Mouse (Mus musculus) limb, embryonic 12.5 days (tissue): Measurements from ENCODE around the gene Slco3a1. TPM values are rescaled to one million over a fixed set of nuclear protein-coding genes. Genes with fewer than 3 reads are reported as not detected.

Experiments used
- ATAC-seq: fragments of 200-750 bp; cut with Nextera tagmentation; 2 replicates; pipeline ENCODE4 v1.8.0; 2017; ENCODE audit warnings: low read depth, moderate TSS enrichment; ENCODE audit not compliant: insufficient number of reproducible peaks, insufficient read depth, low FRiP score, low TSS enrichment
- H3K27ac ChIP-seq: fragments of 300-500 bp; sonication (generic); 2 replicates; pipeline ENCODE4 v1.5.1; 2016; ENCODE audit warnings: mild to moderate bottlenecking, moderate library complexity
- H3K27me3 ChIP-seq: fragments of 300-500 bp; sonication (generic); 2 replicates; pipeline ENCODE4 v1.6.1; 2016; ENCODE audit warnings: mild to moderate bottlenecking, moderate library complexity
- H3K36me3 ChIP-seq: fragments of 300-500 bp; sonication (generic); 2 replicates; pipeline ENCODE4 v1.6.1; 2016; ENCODE audit warnings: mild to moderate bottlenecking, moderate library complexity
- H3K4me1 ChIP-seq: fragments of 300-500 bp; sonication (generic); replicated peaks from 2 replicates; pipeline ENCODE4 v1.6.1; 2016
- H3K4me2 ChIP-seq: fragments of 300-500 bp; sonication (generic); 2 replicates; pipeline ENCODE4 v1.6.1; 2016; ENCODE audit warnings: mild to moderate bottlenecking, moderate library complexity
- H3K4me3 ChIP-seq: fragments of 300-500 bp; sonication (generic); replicated peaks from 2 replicates; pipeline ENCODE4 v1.5.1; 2016; ENCODE audit warnings: mild to moderate bottlenecking
- H3K9ac ChIP-seq: fragments of 300-500 bp; sonication (generic); replicated peaks from 2 replicates; pipeline ENCODE4 v1.6.1; 2016; ENCODE audit warnings: mild to moderate bottlenecking, moderate library complexity
- H3K9me3 ChIP-seq: fragments of 300-500 bp; sonication (generic); 2 replicates; pipeline ENCODE4 v1.6.1; 2016; ENCODE audit warnings: mild to moderate bottlenecking, moderate library complexity
- WGBS: fragments of 180-500 bp; shearing (Covaris S2); methylation state at CpG from one replicate; pipeline ENCODE4 v1.1.7; 2016; 5-methylcytosine and 5-hydroxymethylcytosine counted together
- microRNA-seq: library from miRNA; unstranded; fragments of <30 nt; microRNA quantifications from one replicate; pipeline ENCODE4, GENCODE M21; 2017
- polyA plus RNA-seq: library from polyadenylated mRNA; unstranded; fragments of >200 nt; fragmentation: Nextera tagmentation; extraction: Ambion mirVana; gene quantifications from 2 replicates; pipeline ENCODE4 v1.2.1, GENCODE M21; 2016

The Slco3a1 gene
- polyA plus RNA-seq, 1 experiment from 2014 or later = 8.2 TPM

- H3K36me3 ChIP-seq = no peaks in the 10 kb centered on the region
- no peak overlapping the region for H3K4me3 ChIP-seq
- no peaks in the 10 kb centered on the region for H3K27me3 ChIP-seq
- no peak overlapping the region for H3K27ac ChIP-seq
- H3K4me2 ChIP-seq = no peak overlapping the region
- no peaks in the 10 kb centered on the region for H3K4me1 ChIP-seq
- ATAC-seq = no peak
- no peak overlapping the region for H3K9ac ChIP-seq
- 85% methylated on average over 1 of the region's 1 CpGs for WGBS
- H3K9me3 ChIP-seq = no peaks in the 10 kb centered on the region
Measured at GRCm38 (mm10) chr7:74270089-74270394, 284.5 kb downstream of the Slco3a1 start.

- H3K27ac ChIP-seq = no peak overlapping the region
- no peak overlapping the region for H3K4me2 ChIP-seq
- H3K27me3 ChIP-seq = no peaks in the 10 kb centered on the region
- WGBS = 84% methylated on average over 11 of the region's 11 CpGs
- no peaks in the 10 kb centered on the region for H3K36me3 ChIP-seq
- no peak overlapping the region for H3K4me3 ChIP-seq
- H3K4me1 ChIP-seq = no peaks in the 10 kb centered on the region
- ATAC-seq = no peak
- H3K9ac ChIP-seq = no peak overlapping the region
- no peaks in the 10 kb centered on the region for H3K9me3 ChIP-seq
Measured at GRCm38 (mm10) chr7:74269283-74270088, 285.1 kb downstream of the Slco3a1 start.

DNA sequence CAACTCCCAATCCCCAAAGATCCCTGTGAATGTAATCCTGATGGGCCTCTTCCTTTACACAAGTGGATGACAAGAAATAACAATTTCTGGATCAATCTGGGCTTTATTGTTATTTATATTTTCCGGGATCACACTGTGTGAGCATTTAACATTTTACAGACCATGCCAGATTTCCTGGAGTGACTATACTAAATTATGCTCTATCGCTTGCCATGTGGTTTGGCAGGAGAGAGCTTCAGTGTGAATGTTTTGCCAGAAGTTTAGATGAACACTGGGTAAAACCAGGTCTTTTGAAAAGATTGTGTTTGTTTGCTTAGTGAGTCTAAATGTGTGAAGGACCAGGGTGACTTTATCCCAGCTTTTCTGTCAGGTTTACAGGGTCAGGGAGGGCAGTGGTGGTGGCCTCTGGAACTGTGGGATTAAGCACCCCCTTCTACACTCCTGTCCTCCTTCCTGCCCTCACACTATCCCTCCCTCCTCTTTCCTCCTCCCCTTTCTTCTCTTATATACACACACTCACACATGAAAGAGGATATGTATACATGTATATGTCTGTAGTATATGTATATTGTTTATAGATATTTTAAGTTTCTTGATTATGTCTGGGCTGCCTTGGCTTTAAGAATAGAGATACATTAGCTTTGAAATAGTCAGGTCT is 287.9 kb downstream of the Slco3a1 start:
- WGBS = 91% methylated on average over 2 of the region's 2 CpGs
- Histone ChIP-seq H3K9ac (no peak overlapping the region), H3K4me2 (no peak overlapping the region), H3K9me3 (no peaks in the 10 kb centered on the region), H3K27me3 (no peaks in the 10 kb centered on the region), H3K4me1 (no peaks in the 10 kb centered on the region), H3K36me3 (no peaks in the 10 kb centered on the region), H3K27ac (no peak overlapping the region), H3K4me3 (no peak overlapping the region)
- no peak for ATAC-seq

DNA sequence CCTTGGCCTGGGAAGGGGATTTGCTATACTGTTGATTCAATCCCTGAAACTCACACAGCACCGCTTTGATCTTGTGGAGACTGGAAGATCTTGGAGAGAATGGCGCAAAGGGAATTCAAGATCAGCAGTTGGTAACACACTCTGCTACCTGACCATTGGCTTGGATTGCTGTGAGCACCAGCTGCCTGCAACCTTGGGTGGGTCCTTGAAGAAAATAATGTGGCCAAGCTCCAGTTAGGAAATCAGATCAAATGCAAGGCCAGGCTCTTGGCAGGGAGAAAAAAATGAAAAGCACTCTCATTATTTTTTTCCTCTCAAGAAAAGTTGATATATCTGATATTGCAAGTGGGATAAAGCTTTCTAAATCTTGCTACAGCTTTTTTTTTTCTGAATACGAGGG is 298.3 kb downstream of the Slco3a1 start:
- H3K27me3 ChIP-seq = no peaks in the 10 kb centered on the region
- H3K9me3 ChIP-seq = no peaks in the 10 kb centered on the region
- H3K36me3 ChIP-seq = no peaks in the 10 kb centered on the region
- H3K4me3 ChIP-seq = no peak overlapping the region
- H3K4me1 ChIP-seq = no peaks in the 10 kb centered on the region
- WGBS = 89% methylated on average over 3 of the region's 3 CpGs
- no peak overlapping the region for H3K27ac ChIP-seq
- H3K4me2 ChIP-seq = no peak overlapping the region
- ATAC-seq = no peak
- no peak overlapping the region for H3K9ac ChIP-seq

DNA sequence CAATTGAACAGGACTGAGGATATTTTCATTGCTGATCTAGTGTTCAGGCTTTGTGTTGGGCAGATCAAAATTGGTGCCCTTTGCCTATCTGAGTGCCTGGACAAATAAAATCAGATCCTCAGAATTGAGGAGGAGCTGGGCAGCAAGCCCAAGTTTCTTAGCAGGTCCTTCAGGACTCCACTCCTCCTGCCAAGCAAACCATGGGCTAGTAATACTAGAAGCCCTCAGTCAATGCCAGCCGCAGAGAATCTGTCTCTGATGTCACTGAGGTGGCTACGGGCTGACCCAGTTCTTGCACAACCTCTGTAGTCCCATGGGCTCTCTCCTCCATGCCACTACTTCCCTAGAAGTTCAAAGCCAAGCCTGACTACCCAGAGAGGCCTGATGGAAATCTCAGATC is 302.5 kb downstream of the Slco3a1 start:
- H3K9ac ChIP-seq = no peak overlapping the region
- H3K9me3 ChIP-seq = no peaks in the 10 kb centered on the region
- H3K4me3 ChIP-seq = no peak overlapping the region
- H3K27ac ChIP-seq = no peak overlapping the region
- no peaks in the 10 kb centered on the region for H3K36me3 ChIP-seq
- WGBS = 88% methylated on average over 2 of the region's 2 CpGs
- no peaks in the 10 kb centered on the region for H3K4me1 ChIP-seq
- no peak for ATAC-seq
- H3K27me3 ChIP-seq = no peaks in the 10 kb centered on the region
- no peak overlapping the region for H3K4me2 ChIP-seq

DNA sequence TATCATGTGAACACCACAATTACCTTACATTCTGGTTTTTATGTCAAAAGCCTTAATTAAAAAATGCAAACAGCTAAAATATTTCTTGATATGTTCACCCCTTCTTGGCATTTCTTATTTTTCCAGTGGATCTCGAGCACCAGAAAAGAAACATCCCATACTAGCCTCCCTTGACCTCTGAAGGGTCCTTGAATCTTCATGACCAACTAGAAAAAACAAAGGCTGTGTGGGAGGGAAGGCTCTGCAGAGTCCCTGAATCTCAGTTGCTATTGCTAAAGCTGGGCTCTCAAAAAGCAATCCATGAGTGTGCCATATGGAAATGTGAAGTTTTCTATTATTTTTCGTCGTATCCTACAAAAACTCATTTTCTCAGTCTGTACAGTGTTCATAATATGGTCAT is 313.3 kb downstream of the Slco3a1 start:
- Histone ChIP-seq H3K9me3 (peaks cover 8% of the 10 kb centered on the region; the same call in 1 of the 2 replicates), H3K36me3 (no peaks in the 10 kb centered on the region), H3K9ac (no peak overlapping the region), H3K4me2 (no peak overlapping the region), H3K4me1 (0 out of 2 replicates have a peak, but pooled peaks cover 6% of the 10 kb centered on the region), H3K27me3 (no peaks in the 10 kb centered on the region), H3K4me3 (no peak overlapping the region), H3K27ac (no peak overlapping the region)
- no peak for ATAC-seq
- whole genome bisulfite sequencing = 90% methylated on average over 3 of the region's 3 CpGs

DNA sequence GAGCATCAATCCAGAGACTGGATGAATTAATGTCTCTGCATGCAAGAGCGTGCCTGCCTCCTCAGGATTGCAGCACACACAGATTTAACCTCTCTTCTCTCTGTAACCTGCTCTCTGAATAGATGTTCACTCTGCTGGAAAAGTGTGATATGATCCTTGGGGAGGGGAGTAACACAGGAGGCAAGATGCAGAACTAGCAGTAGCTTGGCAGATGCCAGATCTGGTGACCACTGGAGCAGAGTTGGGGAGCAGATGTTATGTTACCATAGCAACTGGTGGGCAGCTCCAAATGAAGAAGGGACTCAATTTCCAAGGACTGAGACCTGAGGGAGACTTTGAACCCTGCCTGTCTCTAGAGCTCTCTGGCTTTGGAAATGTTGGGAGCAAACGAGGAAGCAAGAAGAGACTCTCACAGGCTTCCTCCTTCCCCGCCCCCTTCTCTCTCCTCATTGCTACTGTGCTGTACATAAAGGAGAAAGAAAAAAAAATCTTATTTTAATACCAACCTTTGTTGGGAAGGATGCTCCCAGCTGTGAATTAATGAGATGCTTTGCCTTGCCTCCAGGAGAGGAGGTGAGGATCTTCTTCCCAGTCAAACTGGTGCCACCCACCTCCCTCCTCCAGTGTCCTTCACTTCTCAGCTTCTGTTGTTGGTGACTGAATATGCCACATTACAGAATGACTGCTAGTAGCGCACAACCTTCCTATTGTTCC is 314.0 kb downstream of the Slco3a1 start:
- H3K27me3 ChIP-seq = no peaks in the 10 kb centered on the region
- H3K4me3 ChIP-seq = no peak overlapping the region
- WGBS = 66% methylated on average over 4 of the region's 4 CpGs
- H3K9ac ChIP-seq = no peak overlapping the region
- 0 out of 2 replicates have a peak, but pooled peaks cover 6% of the 10 kb centered on the region for H3K4me1 ChIP-seq
- peaks cover 8% of the 10 kb centered on the region; the same call in 1 of the 2 replicates for H3K9me3 ChIP-seq
- H3K27ac ChIP-seq = no peak overlapping the region
- H3K4me2 ChIP-seq = no peak overlapping the region
- ATAC-seq = no peak
- no peaks in the 10 kb centered on the region for H3K36me3 ChIP-seq

Small RNA genes lying within 50 kb of the gene (microRNA-seq; reads per million reads assigned to microRNA genes)
- gene Gm27459 = not detected
